Mouse (Mus musculus): ENCODE data around the gene Tcp11. TPM values are rescaled to one million over a fixed set of nuclear protein-coding genes. Genes with fewer than 3 reads are reported as not detected.

The Tcp11 gene
- polyA plus RNA-seq, 3 experiments from 2014 or later = 1.8 to 1.9 (median 1.8) TPM

Other genes with a start within 250 kb of the Tcp11 start
- 100 to 1,000 TPM in 1 of 3 experiments, 10 to 100 TPM in 2; 83.3 to 136 (median 92.9) TPM for gene Snrpc, start 242.5 kb downstream of the Tcp11 start, polyA plus RNA-seq (2017; shearing (Covaris generic))
- 1 to 10 TPM in 1 of 3 experiments, under 1 TPM in 2; 0.77 to 1.2 (median 0.86) TPM for gene Uhrf1bp1, start 224.2 kb downstream of the Tcp11 start, polyA plus RNA-seq (2017; shearing (Covaris generic))
- gene Anks1, start 171.3 kb downstream of the Tcp11 start, polyA plus RNA-seq (2017; shearing (Covaris generic)) = 1 to 10 TPM; 1.9 to 5.0 (median 3.8) TPM
- 10 to 100 TPM; 39.7 to 54.3 (median 42.1) TPM for gene Taf11, start 170.8 kb downstream of the Tcp11 start, polyA plus RNA-seq (2017; shearing (Covaris generic))
- not detected for gene Scube3, start 61.5 kb upstream of the Tcp11 start, polyA plus RNA-seq (2017; shearing (Covaris generic))
- 1 to 10 TPM; 3.1 to 7.8 (median 6.2) TPM for gene Zfp523, start 96.5 kb upstream of the Tcp11 start, polyA plus RNA-seq (2017; shearing (Covaris generic))
- gene Def6, start 127.1 kb upstream of the Tcp11 start, polyA plus RNA-seq (2017; shearing (Covaris generic)) = 10 to 100 TPM; 29.7 to 51.9 (median 32.8) TPM
- gene Ppard, start 152.1 kb upstream of the Tcp11 start, polyA plus RNA-seq (2017; shearing (Covaris generic)) = 1 to 10 TPM; 2.5 to 3.8 (median 3.8) TPM
- gene Fance, start 232.9 kb upstream of the Tcp11 start, polyA plus RNA-seq (2017; shearing (Covaris generic)) = 1 to 10 TPM; 3.2 to 8.3 (median 6.6) TPM
- 100 to 1,000 TPM; 514 to 941 (median 691) TPM for gene Rpl10a, start 247.8 kb upstream of the Tcp11 start, polyA plus RNA-seq (2017; shearing (Covaris generic))